Mouse (Mus musculus) MEL (cell line): ENCODE data around the gene Proca1. TPM values are rescaled to one million over a fixed set of nuclear protein-coding genes. Genes with fewer than 3 reads are reported as not detected.

ENCODE experiments used
- DNase-seq: peaks from one replicate; pipeline ENCODE4 v3.0.0; 2011; ENCODE audit warnings: low read depth, low spot score
- H3K27ac ChIP-seq: 2 replicates; pipeline ENCODE4 v1.5.1; 2012; ENCODE audit warnings: low read depth, mild to moderate bottlenecking, control low read depth, low read length, moderate library complexity; ENCODE audit not compliant: control insufficient read depth
- H3K27me3 ChIP-seq, 2 experiments: fragments of 150-350 bp in 1 of 2; sonication (generic) in 1 of 2; 2 replicates each; pipeline ENCODE4 v1.6.1; 2012; ENCODE audit warnings: low read length in 2 of 2, mild to moderate bottlenecking in 2 of 2, improper control_type of control experiment in 1 of 2, moderate library complexity in 1 of 2; ENCODE audit not compliant: insufficient read depth in 2 of 2, control insufficient read depth in 1 of 2
- H3K36me3 ChIP-seq, 2 experiments: 2 replicates each; pipeline ENCODE4 v1.6.1; 2012 to 2014; ENCODE audit warnings: low read length in 2 of 2, improper control_type of control experiment in 1 of 2, inconsistent platforms in 1 of 2, mild to moderate bottlenecking in 1 of 2; ENCODE audit not compliant: insufficient read depth in 2 of 2, control insufficient read depth in 1 of 2
- H3K4me1 ChIP-seq, 2 experiments: fragments of 150-350 bp in 1 of 2; sonication (generic) in 1 of 2; 2 replicates each; pipeline ENCODE4 v1.6.1; 2012; ENCODE audit warnings: low read length in 2 of 2, improper control_type of control experiment in 1 of 2, mild to moderate bottlenecking in 1 of 2; ENCODE audit not compliant: insufficient read depth in 2 of 2, control insufficient read depth in 1 of 2
- H3K4me3 ChIP-seq, 2 experiments: fragments of 150-350 bp in 1 of 2; sonication (generic) in 1 of 2; 2 replicates each; pipeline ENCODE4 v1.5.1; 2012; ENCODE audit warnings: low read depth in 2 of 2, low read length in 2 of 2, mild to moderate bottlenecking in 2 of 2, moderate library complexity in 2 of 2, control low read depth in 1 of 2, improper control_type of control experiment in 1 of 2; ENCODE audit not compliant: control insufficient read depth in 1 of 2, insufficient read depth in 1 of 2
- H3K79me2 ChIP-seq: 2 replicates; pipeline ENCODE4 v1.6.1; 2012; ENCODE audit warnings: mild to moderate bottlenecking, low read length, moderate library complexity; ENCODE audit not compliant: control insufficient read depth, poor library complexity, insufficient read depth
- H3K9ac ChIP-seq: 2 replicates; pipeline ENCODE4 v1.6.1; 2012; ENCODE audit warnings: low read depth, mild to moderate bottlenecking, control low read depth, low read length, moderate library complexity; ENCODE audit not compliant: control insufficient read depth, poor library complexity, severe bottlenecking
- H3K9me3 ChIP-seq: fragments of 150-350 bp; sonication (generic); replicated peaks from 2 replicates; pipeline ENCODE4 v1.6.1; 2012; ENCODE audit warnings: mild to moderate bottlenecking, low read length, improper control_type of control experiment, moderate library complexity; ENCODE audit not compliant: insufficient read depth
- CHD1 ChIP-seq: IDR thresholded peaks from 2 replicates; pipeline ENCODE4 v1.6.1; 2012; ENCODE audit warnings: low read depth, mild to moderate bottlenecking, inconsistent platforms, low read length, improper control_type of control experiment
- EP300 ChIP-seq, 2 experiments: IDR thresholded peaks; 2 replicates each; pipeline ENCODE4 v1.6.1; 2011; ENCODE audit warnings: improper control_type of control experiment in 2 of 2, low read length in 2 of 2, low read depth in 1 of 2, mild to moderate bottlenecking in 1 of 2
- GABPA ChIP-seq: IDR thresholded peaks from 2 replicates; pipeline ENCODE4 v1.6.1; 2012; ENCODE audit warnings: low read depth, mild to moderate bottlenecking, inconsistent platforms, low read length, improper control_type of control experiment, moderate library complexity
- HCFC1 ChIP-seq: IDR thresholded peaks from 2 replicates; pipeline ENCODE4 v1.6.1; 2012; ENCODE audit warnings: low read depth, mild to moderate bottlenecking, inconsistent platforms, low read length, improper control_type of control experiment, moderate library complexity
- JUND ChIP-seq: IDR thresholded peaks from 2 replicates; pipeline ENCODE4 v1.6.1; 2011; ENCODE audit warnings: low read depth, mild to moderate bottlenecking, improper control_type of control experiment, low read length
- KAT2A ChIP-seq: conservative IDR thresholded peaks from 2 replicates; pipeline ENCODE4 v1.6.1; 2012; ENCODE audit warnings: low read depth, low read length, improper control_type of control experiment, inconsistent platforms
- MAFK ChIP-seq: IDR thresholded peaks from 2 replicates; pipeline ENCODE4 v1.6.1; 2011; ENCODE audit warnings: low read depth, mild to moderate bottlenecking, low read length, improper control_type of control experiment, borderline replicate concordance
- MEF2A ChIP-seq: IDR thresholded peaks from 2 replicates; pipeline ENCODE4 v1.6.1; 2014; ENCODE audit warnings: low read depth, mild to moderate bottlenecking, inconsistent platforms, low read length, improper control_type of control experiment; ENCODE audit not compliant: poor library complexity, insufficient replicate concordance, severe bottlenecking; ENCODE audit errors: extremely low read depth
- NELFE ChIP-seq: IDR thresholded peaks from 2 replicates; pipeline ENCODE4 v1.6.1; 2011; ENCODE audit warnings: low read depth, low read length, improper control_type of control experiment
- RCOR1 ChIP-seq: IDR thresholded peaks from 2 replicates; pipeline ENCODE4 v1.6.1; 2012; ENCODE audit warnings: low read depth, mild to moderate bottlenecking, inconsistent platforms, low read length, improper control_type of control experiment
- TAL1 ChIP-seq: IDR thresholded peaks from 2 replicates; pipeline ENCODE4 v1.6.1; 2012; ENCODE audit warnings: mild to moderate bottlenecking, inconsistent platforms, low read length, moderate library complexity, mixed read lengths
- TCF12 ChIP-seq: IDR thresholded peaks from 2 replicates; pipeline ENCODE4 v1.6.1; 2014; ENCODE audit warnings: low read depth, mild to moderate bottlenecking, inconsistent platforms, low read length, improper control_type of control experiment, moderate library complexity
- UBTF ChIP-seq: IDR thresholded peaks from 2 replicates; pipeline ENCODE4 v1.6.1; 2012; ENCODE audit warnings: low read depth, mild to moderate bottlenecking, inconsistent platforms, low read length, improper control_type of control experiment, moderate library complexity, borderline replicate concordance; ENCODE audit not compliant: insufficient read depth
- USF1 ChIP-seq: IDR thresholded peaks from 2 replicates; pipeline ENCODE4 v1.6.1; 2014; ENCODE audit warnings: low read depth, mild to moderate bottlenecking, inconsistent platforms, low read length, improper control_type of control experiment, moderate library complexity
- USF2 ChIP-seq, 2 experiments: IDR thresholded peaks; 2 replicates each; pipeline ENCODE4 v1.6.1; 2011 to 2012; ENCODE audit warnings: improper control_type of control experiment in 2 of 2, low read length in 2 of 2, borderline replicate concordance in 1 of 2, inconsistent platforms in 1 of 2, low read depth in 1 of 2, mild to moderate bottlenecking in 1 of 2; ENCODE audit not compliant: insufficient read depth in 1 of 2
- ZC3H11A ChIP-seq: IDR thresholded peaks from 2 replicates; pipeline ENCODE4 v1.6.1; 2012; ENCODE audit warnings: low read depth, mild to moderate bottlenecking, inconsistent platforms, low read length, improper control_type of control experiment
- ZNF384 ChIP-seq: IDR thresholded peaks from 2 replicates; pipeline ENCODE4 v1.6.1; 2012; ENCODE audit warnings: low read depth, mild to moderate bottlenecking, inconsistent platforms, low read length, improper control_type of control experiment
- polyA plus RNA-seq, 2 experiments: library from polyadenylated mRNA; stranded (reverse) in 1 of 2; unstranded in 1 of 2; fragments of >175 nt in 1 of 2; fragments of >200 nt in 1 of 2; gene quantifications; 2 replicates each; pipeline versions ENCODE4 v1.2.1 to v1.2.4; 2012; ENCODE audit warnings: low replicate concordance in 2 of 2, low read depth in 1 of 2; ENCODE audit not compliant: insufficient read length in 2 of 2, insufficient read depth in 1 of 2, missing spikeins in 1 of 2
- total RNA-seq: library from RNA; depleted of rRNA; stranded (reverse); fragments of 300-350 nt; gene quantifications from 2 replicates; pipeline ENCODE4 v1.2.3, GENCODE M21; 2012

Gene Proca1
- total and polyA plus RNA-seq, 3 experiments: 0.15 to 0.54 TPM; not detected in 1

DNA sequence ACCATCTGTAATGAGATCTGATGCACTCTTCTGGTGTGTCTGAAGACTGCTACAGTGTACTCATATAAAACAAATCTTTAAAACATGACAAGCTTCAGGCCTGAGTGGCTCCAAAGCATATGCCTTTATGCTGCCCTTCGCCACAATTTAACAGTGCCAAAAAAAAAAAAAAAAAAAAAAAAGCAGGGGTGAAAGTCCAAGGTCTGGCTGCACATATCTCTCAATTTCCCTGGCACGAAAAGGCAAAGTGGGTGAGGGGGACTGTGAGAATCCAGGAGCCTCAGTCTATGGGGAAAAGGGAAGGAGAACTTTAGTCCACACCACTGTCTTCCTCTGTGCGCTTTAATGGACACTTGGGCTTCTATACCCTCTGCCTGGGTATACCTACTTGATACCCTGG is 9.2 kb downstream of the Proca1 start:
- Histone ChIP-seq H3K27ac (no peak overlapping the region), H3K79me2 (no peaks in the 10 kb centered on the region), H3K27me3 (no peaks in the 10 kb centered on the region), H3K4me3 (no peak overlapping the region), H3K4me1 (no peaks in the 10 kb centered on the region), H3K9me3 (no peaks in the 10 kb centered on the region), H3K36me3 (peaks cover 0 to 3% of the 10 kb centered on the region in 2 experiments; a peak in 1 of 4 replicates), H3K9ac (no peak overlapping the region)
- no peak for DNase-seq
- TF ChIP-seq RCOR1 (no peak), ZNF384 (peak; percentile 53)

DNA sequence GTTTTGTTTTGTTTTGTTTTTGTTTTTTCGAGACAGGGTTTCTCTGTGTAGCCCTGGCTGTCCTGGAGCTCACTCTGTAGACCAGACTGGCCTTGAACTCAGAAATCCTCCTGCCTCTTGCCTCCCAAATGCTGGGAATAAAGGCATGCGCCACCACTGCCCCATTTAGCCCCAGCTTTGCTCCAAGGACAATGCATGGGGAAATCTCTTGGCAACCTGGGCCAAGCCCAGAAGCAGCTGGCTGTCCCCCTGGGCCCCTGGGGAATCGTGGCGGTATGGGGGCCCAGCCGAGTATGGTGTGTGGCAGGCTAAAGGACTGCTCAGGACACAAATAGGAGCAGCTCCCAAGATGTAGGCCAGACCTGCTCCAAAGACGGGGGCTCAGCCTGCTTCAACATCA is 11.1 kb downstream of the Proca1 start:
- TF ChIP-seq TAL1: no peak
- TF ChIP-seq GABPA: no peak
- no peak for TF ChIP-seq USF1
- no peak for TF ChIP-seq TCF12
- no peak for TF ChIP-seq USF2 (IDR thresholded peaks at IDR 0.05; ENCODE audit: borderline replicate concordance in 1 of 2, insufficient read depth in 1 of 2, low read depth in 1 of 2, low read length in 2 of 2)
- no peak for TF ChIP-seq NELFE
- H3K9ac ChIP-seq: no peak overlapping the region
- no peaks in the 10 kb centered on the region for H3K27me3 ChIP-seq
- no peak overlapping the region for H3K27ac ChIP-seq
- no peaks in the 10 kb centered on the region for H3K4me1 ChIP-seq
- H3K4me3 ChIP-seq: no peak overlapping the region
- no peaks in the 10 kb centered on the region for H3K9me3 ChIP-seq
- no peaks in the 10 kb centered on the region for H3K79me2 ChIP-seq
- no peak for DNase-seq
- H3K36me3 ChIP-seq: peaks cover 0 to 10% of the 10 kb centered on the region in 2 experiments; a peak in 2 of 4 replicates

GRCm38 (mm10) chr11:78205361-78206206 is 12.4 kb downstream of the Proca1 start:
- TF ChIP-seq CHD1 (no peak), JUND (no peak), MEF2A (no peak), TAL1 (no peak), EP300 (IDR thresholded peaks at IDR 0.05; ENCODE audit: low read depth in 1 of 2, low read length in 2 of 2) (no peak), UBTF (no peak), MAFK (no peak), KAT2A (no peak), HCFC1 (no peak), ZC3H11A (no peak), TCF12 (no peak)
- Histone ChIP-seq H3K4me3 (no peak overlapping the region), H3K9me3 (no peaks in the 10 kb centered on the region), H3K27me3 (no peaks in the 10 kb centered on the region), H3K79me2 (no peaks in the 10 kb centered on the region), H3K27ac (no peak overlapping the region), H3K9ac (no peak overlapping the region), H3K4me1 (no peaks in the 10 kb centered on the region), H3K36me3 (peaks cover 0 to 19% of the 10 kb centered on the region in 2 experiments; a peak in 2 of 4 replicates)
- DNase-seq: no peak
